Mouse (Mus musculus) G1E (cell line): ENCODE data around the gene Maml2. TPM values are rescaled to one million over a fixed set of nuclear protein-coding genes. Genes with fewer than 3 reads are reported as not detected.
"Not testable (repeated sequence)": the region's sequence is repeated elsewhere in the genome, so short reads cannot be mapped to it uniquely, and the experiment has no call there.

ENCODE experiments used
- ATAC-seq: 2 replicates; pipeline ENCODE4 v1.8.0; 2016; ENCODE audit warnings: mild to moderate bottlenecking; ENCODE audit not compliant: insufficient number of reproducible peaks, poor library complexity, low FRiP score, severe bottlenecking; ENCODE audit errors: extremely low read depth
- DNase-seq: peaks from one replicate; pipeline ENCODE4 v3.0.0; 2012; ENCODE audit warnings: low spot score
- H3K27me3 ChIP-seq: 2 replicates; pipeline ENCODE4 v1.6.1; 2012; ENCODE audit warnings: mild to moderate bottlenecking, low read length, inconsistent platforms; ENCODE audit not compliant: insufficient read depth
- H3K36me3 ChIP-seq: replicated peaks from 2 replicates; pipeline ENCODE3; 2012; ENCODE audit warnings: mild to moderate bottlenecking, inconsistent platforms
- H3K4me1 ChIP-seq: 2 replicates; pipeline ENCODE4 v1.6.1; 2012; ENCODE audit warnings: low read depth, low read length, inconsistent platforms, mixed read lengths; ENCODE audit not compliant: insufficient read depth
- H3K4me3 ChIP-seq: 2 replicates; pipeline ENCODE4 v1.5.1; 2012; ENCODE audit warnings: low read depth, mild to moderate bottlenecking, inconsistent platforms, low read length, moderate library complexity, mixed read lengths
- H3K9me3 ChIP-seq: replicated peaks from 2 replicates; pipeline ENCODE4 v1.6.1; 2012; ENCODE audit warnings: inconsistent platforms
- CTCF ChIP-seq: IDR thresholded peaks from 2 replicates; pipeline ENCODE4 v1.5.1; 2012; ENCODE audit warnings: low read depth, low read length, inconsistent platforms, mixed read lengths
- GATA1 ChIP-seq: IDR thresholded peaks from 2 replicates; pipeline ENCODE4 v1.6.1; 2012; ENCODE audit warnings: borderline replicate concordance, low read length, inconsistent platforms, mixed read lengths
- GATA2 ChIP-seq: IDR thresholded peaks from 2 replicates; pipeline ENCODE4 v1.6.1; 2012; ENCODE audit warnings: low read depth, low read length, inconsistent platforms, borderline replicate concordance
- POLR2AphosphoS5 ChIP-seq: IDR thresholded peaks from 2 replicates; pipeline ENCODE4 v1.6.1; 2012; ENCODE audit warnings: low read depth, low read length, inconsistent platforms; ENCODE audit not compliant: insufficient replicate concordance
- TAL1 ChIP-seq: conservative IDR thresholded peaks from 2 replicates; pipeline ENCODE4 v1.6.1; 2012; ENCODE audit warnings: low read depth, low read length, inconsistent platforms, mixed read lengths
- polyA plus RNA-seq: library from polyadenylated mRNA; stranded (reverse); fragments of >175 nt; gene quantifications from 2 replicates; pipeline ENCODE4 v1.2.3, GENCODE M21; 2012
- total RNA-seq, 2 experiments: library from RNA; stranded (forward) in 1 of 2; stranded (reverse) in 1 of 2; fragments of 200-1000 nt in 1 of 2; fragments of >200 nt in 1 of 2; fragmentation: Nextera tagmentation in 1 of 2; gene quantifications; 2 replicates each; pipeline ENCODE4 v1.2.3; 2014 to 2017

Gene Maml2
- total and polyA plus RNA-seq, 3 experiments, result 0.25 to 5.4 (median 1.3) TPM

DNA sequence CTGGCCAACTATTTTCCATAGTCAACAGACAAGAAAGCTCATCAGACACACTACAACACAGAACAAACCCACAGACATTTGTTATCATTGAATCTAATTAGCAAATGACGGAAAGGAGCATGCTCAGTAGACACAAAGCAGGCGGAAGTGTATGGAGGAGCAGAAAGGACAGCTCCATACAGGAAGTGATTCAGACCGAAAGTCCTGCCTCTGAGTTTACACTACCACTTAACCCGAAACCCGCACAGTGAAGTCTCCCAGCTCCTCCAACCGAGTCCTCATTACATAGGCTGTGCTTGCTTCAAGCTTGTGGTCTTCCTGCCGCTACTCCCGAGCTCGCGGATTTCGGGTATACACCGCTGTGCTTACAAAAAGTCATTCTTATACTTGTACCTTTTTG is 404.0 kb downstream of the Maml2 start:
- H3K9me3 ChIP-seq, result no peaks in the 10 kb centered on the region
- ATAC-seq (no peak), DNase-seq (no peak)
- H3K36me3 ChIP-seq, result peaks cover 8% of the 10 kb centered on the region
- H3K27me3 ChIP-seq, result no peaks in the 10 kb centered on the region
- no peak overlapping the region for H3K4me3 ChIP-seq
- no peak for TF ChIP-seq GATA2
- TF ChIP-seq POLR2AphosphoS5, result no peak
- no peak for TF ChIP-seq GATA1
- no peak for TF ChIP-seq TAL1
- TF ChIP-seq CTCF, result no peak
- peaks cover 2% of the 10 kb centered on the region; the same call in 1 of the 2 replicates for H3K4me1 ChIP-seq

- TF ChIP-seq POLR2AphosphoS5 (no peak), TAL1 (no peak), GATA2 (no peak), CTCF (no peak), GATA1 (no peak)
- Histone ChIP-seq H3K9me3 (no peaks in the 10 kb centered on the region), H3K4me1 (no peaks in the 10 kb centered on the region), H3K4me3 (no peak overlapping the region), H3K36me3 (peaks cover 8% of the 10 kb centered on the region), H3K27me3 (no peaks in the 10 kb centered on the region)
- DNase-seq, result no peak
- ATAC-seq, result no peak
Measured at GRCm38 (mm10) chr9:13703100-13703499, 405.3 kb downstream of the Maml2 start.

DNA sequence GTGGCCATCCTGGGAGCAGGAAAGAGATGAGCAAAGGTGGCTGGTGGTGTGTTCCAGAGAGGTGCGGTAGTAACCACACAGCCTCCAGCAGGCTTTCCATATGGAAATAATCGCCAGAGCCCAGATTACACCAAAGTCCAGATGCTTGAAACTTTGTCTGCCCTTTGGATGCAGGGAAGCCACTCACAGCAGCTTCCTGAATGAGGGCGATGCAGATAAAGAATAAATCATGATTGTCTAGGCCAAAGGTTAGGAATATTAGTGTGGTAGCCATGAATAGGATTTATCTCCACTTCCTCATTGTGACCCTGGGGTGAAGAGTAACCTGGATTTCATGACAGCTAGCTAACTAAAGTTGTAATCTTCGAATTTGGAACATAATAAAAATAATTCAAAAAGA is 407.2 kb downstream of the Maml2 start:
- Histone ChIP-seq H3K27me3 (no peaks in the 10 kb centered on the region), H3K4me1 (no peaks in the 10 kb centered on the region), H3K4me3 (no peak overlapping the region), H3K9me3 (no peaks in the 10 kb centered on the region), H3K36me3 (peaks cover 8% of the 10 kb centered on the region)
- no peak for DNase-seq
- ATAC-seq, result no peak
- TF ChIP-seq TAL1, result no peak
- no peak for TF ChIP-seq POLR2AphosphoS5
- TF ChIP-seq CTCF, result no peak
- TF ChIP-seq GATA2, result no peak
- no peak for TF ChIP-seq GATA1

GRCm38 (mm10) chr9:13707066-13707555 is 409.4 kb downstream of the Maml2 start:
- no peak for TF ChIP-seq GATA1
- no peak for TF ChIP-seq TAL1
- no peak for TF ChIP-seq CTCF
- no peak for TF ChIP-seq POLR2AphosphoS5
- TF ChIP-seq GATA2, result no peak
- no peaks in the 10 kb centered on the region for H3K4me1 ChIP-seq
- no peak overlapping the region for H3K4me3 ChIP-seq
- peaks cover 4% of the 10 kb centered on the region; the same call in 1 of the 2 replicates for H3K27me3 ChIP-seq
- DNase-seq (no peak), ATAC-seq (no peak)
- H3K36me3 ChIP-seq, result peaks cover 8% of the 10 kb centered on the region
- H3K9me3 ChIP-seq, result no peaks in the 10 kb centered on the region

DNA sequence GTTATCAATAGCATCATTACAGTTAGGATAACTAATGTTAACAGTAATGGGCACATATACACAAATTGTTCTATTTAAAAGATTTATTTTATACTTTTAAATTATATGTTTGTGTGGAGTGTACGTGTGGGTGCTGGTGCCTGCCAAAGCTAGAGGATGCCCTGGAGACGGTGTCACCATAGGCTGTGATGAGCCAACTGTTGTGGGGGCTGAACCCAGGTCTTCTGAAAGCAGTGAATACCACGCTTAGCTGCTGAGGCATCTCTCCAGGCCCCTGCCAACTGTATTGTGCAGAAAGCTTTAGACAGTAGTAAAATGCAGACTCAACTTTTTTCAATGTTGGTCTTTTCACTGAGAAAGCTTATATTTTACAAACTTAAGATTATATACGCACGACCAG is 411.7 kb downstream of the Maml2 start:
- ATAC-seq, result no peak
- TF ChIP-seq POLR2AphosphoS5, result no peak
- no peak for TF ChIP-seq GATA1
- TF ChIP-seq GATA2, result no peak
- TF ChIP-seq CTCF, result no peak
- no peak for TF ChIP-seq TAL1

GRCm38 (mm10) chr9:13715891-13716290 is 418.1 kb downstream of the Maml2 start:
- H3K36me3 ChIP-seq, DNase-seq, H3K4me1 ChIP-seq, ATAC-seq, H3K9me3 ChIP-seq, H3K27me3 ChIP-seq: not testable (repeated sequence)
- H3K4me3 ChIP-seq, result peak overlapping the region; percentile 42; the same call in 1 of the 2 replicates

More for the DNA sequence above, 411.7 kb downstream of the Maml2 start:
- Histone ChIP-seq H3K9me3 (no peaks in the 10 kb centered on the region), H3K4me3 (no peak overlapping the region), H3K27me3 (peaks cover 4% of the 10 kb centered on the region; the same call in 1 of the 2 replicates), H3K36me3 (peaks cover 8% of the 10 kb centered on the region), H3K4me1 (no peaks in the 10 kb centered on the region)
- no peak for DNase-seq
